Mouse (Mus musculus) layer of hippocampus, adult 11-12 months (tissue): ENCODE results near the gene Vamp2.
"Not testable (repeated sequence)": the region's sequence is repeated elsewhere in the genome, so short reads cannot be mapped to it uniquely, and the experiment has no call there.

Experiments
- DNase-seq: peaks from one replicate; pipeline ENCODE4 v3.0.0; 2022; ENCODE audit warnings: low spot score

Vamp2 gene

DNA sequence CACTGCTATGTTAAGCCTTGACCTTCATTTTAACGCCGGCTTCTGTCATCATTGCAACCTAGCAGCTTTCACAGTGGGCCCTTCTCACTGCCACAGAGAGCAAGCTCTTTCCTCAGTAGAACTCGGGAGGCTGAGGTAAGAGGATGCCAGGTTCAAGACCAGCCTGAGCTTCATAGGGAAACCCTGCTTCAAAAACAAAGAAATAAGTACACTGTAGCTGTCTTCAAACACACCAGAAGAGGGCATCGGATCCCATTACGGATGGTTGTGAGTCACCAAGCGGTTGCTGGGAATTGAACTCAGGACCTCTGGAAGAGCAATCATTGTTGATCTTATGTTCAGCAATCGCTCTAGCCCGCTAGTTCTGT is 7.5 kb upstream of the Vamp2 start:
- no peak for DNase-seq

DNA sequence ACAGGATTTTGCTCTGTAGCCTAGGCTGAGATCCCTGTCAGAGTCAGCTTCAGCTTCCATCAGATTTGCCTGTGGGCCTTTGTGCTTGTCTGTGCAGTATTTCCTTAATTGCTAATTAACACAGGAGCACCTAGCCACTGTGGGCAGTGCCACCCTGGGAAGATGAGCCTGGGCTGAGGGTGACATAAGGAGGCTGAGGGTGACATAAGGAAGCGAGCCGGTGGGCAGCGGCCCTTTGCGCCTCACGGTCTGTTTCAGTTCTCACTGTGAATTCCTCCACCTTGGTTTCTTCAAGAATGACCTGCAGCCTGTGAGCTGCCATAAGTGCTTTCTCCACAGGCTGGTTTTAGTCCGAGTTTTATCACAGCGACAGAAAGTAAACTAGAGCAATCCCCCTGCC is 6.7 kb upstream of the Vamp2 start:
- DNase-seq = no peak

DNA sequence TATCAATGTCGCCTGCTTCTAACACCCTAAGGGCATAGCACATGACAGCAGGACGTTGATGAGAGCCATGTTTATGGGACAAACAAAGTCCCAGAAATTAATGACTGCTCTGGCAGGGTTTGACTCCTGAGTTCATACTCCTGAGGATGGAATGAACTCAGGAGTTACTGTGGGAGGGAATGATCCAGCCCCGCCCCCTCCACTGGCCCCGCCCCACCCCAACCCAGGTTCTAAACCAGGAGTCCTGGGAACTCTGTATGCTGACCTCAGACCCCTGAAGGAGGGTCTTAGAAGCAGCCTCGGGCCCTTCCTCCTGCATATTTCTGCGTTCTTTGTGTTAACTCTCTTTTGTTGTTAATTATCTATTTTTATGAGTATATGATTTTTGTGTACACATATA is 2.7 kb upstream of the Vamp2 start:
- no peak for DNase-seq

DNA sequence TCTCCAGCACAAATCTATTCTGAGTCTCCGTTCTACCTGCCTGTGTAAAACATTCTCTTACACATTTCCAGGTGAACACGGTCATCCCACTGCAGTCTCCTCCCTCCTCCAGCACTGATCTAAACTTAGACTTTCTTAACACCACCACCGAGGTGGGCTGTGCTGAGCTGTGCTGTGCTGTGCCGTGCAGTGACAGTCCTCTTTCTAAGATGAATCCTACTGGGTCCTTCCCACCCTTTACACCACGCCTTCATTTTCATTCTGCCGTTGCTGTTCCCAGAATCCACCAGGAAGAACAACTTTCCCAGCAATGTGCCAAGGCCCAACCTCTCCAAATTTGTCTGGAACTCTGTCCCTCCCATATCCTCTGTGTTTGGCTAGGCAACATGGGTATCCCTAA is 1.9 kb upstream of the Vamp2 start:
- DNase-seq = peak; percentile 32

DNA sequence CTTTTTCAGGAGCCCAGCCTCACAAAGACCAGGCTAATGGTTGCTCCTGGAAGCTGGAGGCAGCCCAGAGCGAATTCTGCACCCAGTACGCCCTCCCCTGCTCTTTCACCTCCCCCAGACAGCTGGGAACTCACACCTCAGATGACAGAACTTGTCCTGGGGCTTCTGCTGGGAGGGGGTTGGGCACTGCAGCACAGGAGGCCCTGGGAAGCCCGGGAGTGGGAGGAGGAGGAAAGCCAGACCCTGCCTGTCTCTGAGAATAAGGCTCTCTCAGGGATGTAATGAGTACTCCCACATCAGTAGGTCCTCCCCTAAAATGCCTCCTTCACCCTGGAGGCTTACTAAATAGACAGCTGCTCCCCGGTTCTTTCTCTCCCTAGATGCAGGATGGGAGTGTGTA is 1.2 kb upstream of the Vamp2 start:
- DNase-seq = no peak

DNA sequence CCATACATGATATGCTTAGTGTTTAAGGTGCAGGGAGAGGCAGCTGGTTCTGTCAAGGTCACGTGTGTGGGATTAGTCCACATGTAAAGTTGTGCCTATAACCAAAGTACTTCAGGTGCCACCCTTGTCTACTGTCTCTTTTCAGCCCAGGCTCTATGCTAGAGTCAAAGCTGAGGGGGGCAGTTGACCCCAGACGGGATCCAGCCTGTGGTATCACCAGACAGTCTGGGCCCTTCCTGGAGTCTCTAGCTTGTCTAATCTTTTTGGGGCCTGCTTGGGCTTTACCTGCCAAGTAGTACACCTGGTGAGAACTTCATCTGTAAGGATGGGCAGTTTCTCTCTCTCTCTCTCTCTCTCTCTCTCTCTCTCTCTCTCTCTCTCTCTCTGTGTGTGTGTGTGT is 693 bp upstream of the Vamp2 start:
- no peak for DNase-seq

DNA sequence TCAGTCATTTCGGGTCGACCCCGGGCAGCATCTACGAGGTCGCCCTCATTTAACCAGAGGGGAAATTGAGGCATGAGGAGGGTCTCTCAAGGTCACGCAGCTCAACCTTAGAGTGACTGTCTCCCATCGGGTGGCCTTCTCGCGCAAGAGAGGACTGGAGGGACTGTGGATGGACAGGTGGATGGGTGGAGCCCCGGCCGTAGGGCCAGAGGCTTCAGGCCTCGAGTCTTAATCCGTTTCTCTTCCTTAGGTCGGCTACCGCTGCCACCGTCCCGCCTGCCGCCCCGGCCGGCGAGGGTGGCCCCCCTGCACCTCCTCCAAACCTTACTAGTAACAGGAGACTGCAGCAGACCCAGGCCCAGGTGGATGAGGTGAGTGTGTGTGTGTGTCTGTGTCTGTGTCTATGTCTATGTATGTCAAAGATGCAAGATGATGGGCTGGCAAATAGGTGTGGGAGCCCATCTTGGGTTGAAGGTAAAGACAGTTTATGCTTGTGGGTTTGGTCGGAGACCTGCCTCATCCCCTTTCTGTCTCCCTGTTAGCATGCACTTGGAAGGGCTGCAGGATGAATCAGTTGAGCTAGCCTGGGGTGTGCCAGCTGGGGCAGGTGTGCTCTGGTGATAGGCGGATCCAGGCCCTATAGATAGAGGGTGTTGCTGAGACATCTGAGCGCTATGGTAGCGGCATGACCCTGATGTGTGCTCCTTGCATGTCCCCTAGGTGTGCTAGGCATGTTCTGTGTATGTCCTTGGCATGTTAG is 746 bp downstream of the Vamp2 start:
- DNase-seq = no peak

DNA sequence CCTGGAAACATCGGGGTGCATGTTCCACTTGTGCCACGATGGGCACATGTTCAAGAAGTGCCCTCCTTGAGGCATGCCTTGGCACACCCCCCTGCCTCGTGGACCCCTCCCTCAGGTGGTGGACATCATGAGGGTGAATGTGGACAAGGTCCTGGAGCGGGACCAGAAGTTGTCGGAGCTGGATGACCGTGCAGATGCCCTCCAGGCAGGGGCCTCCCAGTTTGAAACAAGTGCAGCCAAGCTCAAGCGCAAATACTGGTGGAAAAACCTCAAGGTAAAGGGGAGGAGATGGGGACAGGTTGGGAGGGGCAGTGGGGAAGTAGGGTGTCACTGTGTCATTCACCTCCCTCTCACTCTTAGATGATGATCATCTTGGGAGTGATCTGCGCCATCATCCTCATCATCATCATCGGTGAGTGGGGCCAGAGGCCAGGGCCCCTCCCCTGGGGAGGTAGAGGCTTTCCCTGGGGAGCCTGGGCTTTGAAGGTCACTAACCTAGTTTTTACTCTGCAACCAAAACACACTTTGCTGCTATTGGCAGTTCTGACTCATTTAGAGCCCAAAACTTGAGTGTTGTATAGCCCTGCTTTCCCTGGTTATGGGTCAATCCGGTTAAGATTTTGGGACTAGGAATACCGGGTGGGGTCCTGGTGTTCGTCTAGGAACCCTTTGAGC is 1.5 kb downstream of the Vamp2 start:
- DNase-seq = no peak

DNA sequence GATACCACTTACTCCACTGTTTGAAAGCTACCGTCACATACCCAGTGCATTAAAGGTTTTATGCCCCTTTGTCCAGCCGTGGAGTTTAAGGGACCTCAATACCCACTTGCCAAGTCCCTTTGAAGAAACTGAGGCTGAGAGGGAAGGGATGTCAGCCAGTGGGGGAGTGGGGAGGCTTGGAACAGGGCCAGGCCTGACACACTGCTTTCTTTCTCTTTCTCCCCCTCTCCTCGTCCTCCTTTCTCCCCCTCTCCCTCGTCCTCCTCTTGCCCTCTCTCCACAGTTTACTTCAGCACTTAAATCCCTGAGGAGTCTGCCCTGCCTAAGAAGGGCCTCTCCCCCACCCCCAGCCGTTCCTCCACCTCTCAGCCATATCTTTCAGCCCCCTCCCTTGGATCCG is 2.1 kb downstream of the Vamp2 start:
- no peak for DNase-seq

DNA sequence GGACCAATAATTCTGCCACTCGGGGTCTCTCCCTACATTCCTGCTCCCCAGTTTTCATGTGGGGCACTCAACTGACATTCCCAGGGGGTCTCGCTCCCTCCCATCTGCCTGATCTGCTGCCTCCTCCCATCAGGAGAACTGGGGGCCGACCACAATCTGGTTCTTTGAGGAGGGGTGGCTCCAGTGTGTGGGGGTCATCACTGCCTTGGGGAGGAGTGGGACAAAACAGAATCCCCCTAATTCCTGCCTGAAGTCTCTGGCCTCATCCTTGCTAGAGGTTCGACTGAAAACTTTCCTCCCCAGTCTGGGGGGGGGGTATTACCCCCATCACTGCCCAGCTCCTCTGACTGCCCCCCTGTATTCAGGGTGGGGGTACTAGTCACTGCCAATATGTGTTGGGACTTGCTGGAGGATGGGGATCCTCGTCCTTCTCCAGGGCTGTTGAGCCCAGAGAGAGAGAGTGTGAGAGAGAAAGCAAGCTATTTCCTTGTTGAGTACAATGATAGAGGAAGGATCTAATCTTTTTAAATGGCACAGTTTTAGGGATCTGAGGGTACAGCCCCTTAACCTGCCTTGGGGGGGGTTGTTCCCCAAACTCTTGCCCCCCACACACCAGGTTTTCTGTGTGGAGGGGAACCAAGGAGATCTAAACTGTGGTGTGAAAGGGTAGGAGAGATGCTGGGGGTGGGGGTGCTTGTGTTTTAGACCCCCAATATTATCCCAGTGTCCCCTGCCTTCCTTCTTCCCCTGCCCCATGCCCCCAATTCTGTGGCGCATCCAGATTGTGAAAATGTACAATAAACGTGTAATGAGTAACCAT is 3.5 kb downstream of the Vamp2 start:
- no peak for DNase-seq

DNA sequence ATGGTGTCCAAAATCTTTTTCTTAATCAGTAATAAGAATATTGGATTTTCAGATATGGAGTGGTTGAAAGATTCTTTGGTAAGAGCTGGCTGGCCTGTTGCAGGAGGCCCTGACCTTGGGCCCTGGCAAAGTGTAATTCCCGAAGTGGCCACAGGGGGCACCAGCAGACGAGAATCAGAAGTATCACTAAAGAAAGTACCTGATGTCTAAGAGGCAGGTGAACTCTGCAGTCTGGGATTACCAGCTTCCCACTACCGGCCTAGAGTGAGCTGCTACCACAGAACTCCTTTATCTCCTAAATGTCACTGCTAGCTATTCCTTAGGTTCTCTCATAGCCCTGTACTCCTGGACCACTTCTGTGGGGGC is 4.1 kb downstream of the Vamp2 start:
- peak; percentile 91 for DNase-seq

DNA sequence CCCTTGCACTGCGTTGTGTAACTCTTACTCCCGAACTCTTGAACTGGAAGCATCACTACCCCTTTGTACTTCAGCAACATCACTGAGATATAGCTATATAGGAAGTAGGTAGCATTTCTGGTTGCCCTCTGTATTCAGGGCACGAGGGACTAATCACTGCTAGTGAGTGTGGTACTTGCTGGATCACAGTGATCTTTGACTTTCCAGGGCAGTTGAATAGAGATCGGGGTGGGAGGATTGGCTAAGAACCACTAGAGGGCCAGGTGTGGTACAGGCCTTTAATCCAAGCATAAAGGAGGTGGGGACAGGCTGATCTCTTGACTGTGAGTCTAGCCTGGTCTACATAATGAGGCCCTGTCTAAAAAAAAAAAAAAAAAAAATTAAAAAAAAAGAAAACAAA is 4.6 kb downstream of the Vamp2 start:
- DNase-seq = no peak

DNA sequence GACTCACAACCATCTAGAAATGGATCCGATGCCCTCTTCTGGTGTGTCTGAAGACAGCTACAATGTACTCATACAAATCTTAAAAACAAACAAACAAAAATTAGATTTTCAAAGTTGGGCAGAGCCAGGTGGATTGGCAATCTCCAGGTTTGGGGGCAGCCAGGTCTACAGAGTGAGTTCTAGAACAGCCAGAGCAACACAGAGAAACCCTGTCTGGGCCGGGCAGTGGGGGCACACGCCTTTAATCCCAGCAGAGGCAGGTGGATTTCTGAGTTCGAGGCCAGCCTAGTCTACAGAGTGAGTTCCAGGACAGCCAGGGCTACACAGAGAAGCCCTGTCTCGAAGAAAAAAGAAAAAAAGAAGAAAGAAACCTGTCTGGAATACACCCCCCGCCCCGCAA is 5.6 kb downstream of the Vamp2 start:
- DNase-seq = not testable (repeated sequence)

DNA sequence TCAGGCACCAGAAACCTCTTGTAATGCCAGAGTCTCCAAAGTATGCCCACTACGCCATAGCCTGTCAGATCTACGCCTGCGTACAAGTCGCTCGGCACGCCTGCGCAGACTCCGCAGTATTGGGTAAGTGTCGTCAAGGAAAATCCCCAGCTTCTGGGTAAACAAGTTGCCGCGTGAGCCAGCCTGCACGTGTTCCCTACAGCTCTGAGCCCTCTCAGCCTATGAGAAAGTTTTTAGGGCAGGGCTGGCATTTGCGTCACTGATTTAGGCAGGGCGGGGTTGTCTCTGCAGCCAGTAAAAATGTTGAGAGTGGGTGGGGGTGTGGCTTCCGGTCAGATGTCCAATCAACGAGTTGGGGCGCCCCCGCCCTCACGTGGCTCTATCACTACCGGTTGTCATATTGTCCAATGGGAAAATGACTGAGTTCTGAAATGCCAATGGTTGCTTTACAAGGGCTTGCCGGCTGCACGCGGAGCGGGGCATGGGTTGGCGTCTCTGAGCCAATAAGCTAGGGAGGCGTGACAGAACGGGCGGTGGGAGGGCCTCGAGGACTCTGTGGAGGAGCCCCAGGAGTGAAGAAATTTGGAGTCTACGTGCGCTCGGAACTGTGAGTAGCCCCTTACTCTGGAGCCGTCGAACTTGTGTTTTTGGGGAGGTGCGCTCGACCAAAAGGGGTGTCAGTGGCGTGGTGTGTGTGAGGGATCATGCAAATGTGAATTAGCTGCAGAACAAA is 6.6 kb downstream of the Vamp2 start, which contains the start of gene Per1:
Per1 (plus strand) TSS at position 521 of the 733 bp plus-strand sequence.
- DNase-seq = peak; percentile 100

DNA sequence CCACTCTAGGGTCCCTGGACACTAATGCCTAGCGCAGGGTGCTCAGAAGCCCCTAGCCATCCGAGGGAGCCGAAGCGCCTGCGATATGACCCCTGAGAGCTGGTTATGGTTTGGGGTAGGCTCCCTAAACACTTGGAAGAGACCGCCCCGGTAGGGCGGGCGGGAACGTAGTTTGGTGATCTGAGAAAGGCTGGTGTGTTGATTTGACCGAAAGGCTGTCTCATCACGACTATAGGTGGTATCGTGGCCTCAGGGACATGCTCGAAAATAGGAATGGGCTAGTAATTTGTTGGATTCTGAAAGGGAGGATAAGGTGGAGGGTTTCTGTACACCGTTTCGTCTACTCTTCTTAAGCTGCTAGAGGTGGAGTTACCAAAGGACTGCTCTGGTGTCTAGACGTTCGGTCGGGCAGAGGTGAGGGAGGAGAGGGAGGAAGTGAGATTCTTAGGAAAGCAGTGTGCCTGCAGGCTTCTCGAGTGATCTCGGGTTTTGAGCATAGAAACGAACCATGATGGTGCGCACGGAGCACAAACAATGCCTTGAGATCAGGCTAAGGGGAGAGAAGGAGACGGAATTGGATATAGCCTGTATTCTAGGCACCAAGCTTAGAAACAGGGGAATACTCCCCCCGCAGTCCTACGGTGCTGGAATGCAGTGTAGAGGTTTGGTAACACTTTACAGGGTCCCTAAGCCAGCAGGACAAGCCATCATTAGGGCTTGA is 7.4 kb downstream of the Vamp2 start:
- DNase-seq = no peak

DNA sequence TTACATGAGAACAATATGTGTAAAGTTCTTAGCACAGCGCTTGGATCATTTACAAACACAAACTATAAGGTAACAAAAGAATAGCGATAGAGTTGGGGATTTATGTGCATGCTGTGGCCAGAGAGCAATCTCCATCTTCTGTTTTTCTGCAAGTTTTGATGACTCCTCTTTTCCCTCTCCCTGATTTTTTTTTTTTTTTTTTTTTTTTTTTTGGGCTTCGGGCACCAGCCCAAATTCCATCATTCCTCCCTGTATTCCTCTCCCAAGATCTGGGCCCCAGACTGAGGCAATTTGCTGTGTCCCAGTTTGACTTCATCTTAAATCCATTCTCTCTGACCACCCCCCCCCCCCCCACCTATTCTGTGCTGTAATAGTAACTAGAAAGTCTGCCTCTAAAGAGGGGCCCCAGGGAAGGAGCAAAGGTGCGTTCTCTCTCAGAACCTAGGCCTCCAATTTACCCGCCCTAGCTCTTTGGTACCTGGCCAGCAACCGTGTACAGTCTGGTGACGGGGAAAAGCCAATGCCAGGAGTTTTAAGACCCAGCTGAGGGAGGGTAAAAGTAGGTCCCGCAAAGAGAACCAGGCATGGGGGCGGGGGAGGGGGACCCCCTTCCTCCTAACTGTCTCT is 8.2 kb downstream of the Vamp2 start:
- DNase-seq = no peak

DNA sequence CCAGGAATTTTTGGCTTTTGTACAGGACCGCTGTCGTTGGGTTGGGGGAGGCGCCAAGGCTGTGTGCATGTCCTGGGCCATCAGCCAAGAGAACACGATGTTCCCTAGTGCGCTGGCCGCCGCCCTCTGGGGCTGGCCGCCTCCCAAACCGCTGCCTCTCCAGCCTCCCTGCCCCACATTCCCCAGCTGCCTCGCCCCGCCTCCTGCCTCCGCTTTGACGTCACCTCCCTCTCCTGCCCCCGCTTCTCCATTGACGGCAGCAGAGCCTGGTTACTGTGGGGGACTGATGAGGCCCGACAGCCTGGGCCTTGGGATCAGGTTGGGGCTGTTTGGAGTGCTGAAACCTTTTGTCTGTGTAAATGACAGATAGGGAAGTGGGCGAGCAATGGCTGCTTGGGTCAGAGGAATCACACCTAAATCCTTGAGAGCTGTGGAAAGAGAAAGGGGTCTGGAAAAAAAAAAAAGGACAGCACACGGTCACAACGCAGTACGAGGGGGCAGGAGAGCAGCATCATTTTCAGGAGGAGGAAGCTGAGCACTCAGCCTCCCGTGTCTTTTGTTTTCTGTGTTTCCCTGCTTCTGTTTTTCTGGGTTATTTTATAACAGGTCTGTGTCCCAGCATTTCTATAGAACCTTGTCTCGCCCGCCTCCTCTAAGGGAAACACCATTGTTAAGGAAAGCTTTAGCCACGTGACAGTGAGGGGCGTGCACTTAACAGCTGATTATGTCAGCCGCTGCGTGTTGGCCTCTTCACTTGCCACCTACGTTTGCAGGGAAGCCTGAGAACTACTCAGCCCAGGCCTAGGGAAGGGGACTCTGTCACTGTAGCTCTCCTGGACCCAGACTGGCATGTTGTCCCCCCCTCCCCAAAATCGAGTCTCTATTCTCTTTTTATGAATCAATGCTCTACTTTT is 9.0 kb downstream of the Vamp2 start:
- peak; percentile 98 for DNase-seq

DNA sequence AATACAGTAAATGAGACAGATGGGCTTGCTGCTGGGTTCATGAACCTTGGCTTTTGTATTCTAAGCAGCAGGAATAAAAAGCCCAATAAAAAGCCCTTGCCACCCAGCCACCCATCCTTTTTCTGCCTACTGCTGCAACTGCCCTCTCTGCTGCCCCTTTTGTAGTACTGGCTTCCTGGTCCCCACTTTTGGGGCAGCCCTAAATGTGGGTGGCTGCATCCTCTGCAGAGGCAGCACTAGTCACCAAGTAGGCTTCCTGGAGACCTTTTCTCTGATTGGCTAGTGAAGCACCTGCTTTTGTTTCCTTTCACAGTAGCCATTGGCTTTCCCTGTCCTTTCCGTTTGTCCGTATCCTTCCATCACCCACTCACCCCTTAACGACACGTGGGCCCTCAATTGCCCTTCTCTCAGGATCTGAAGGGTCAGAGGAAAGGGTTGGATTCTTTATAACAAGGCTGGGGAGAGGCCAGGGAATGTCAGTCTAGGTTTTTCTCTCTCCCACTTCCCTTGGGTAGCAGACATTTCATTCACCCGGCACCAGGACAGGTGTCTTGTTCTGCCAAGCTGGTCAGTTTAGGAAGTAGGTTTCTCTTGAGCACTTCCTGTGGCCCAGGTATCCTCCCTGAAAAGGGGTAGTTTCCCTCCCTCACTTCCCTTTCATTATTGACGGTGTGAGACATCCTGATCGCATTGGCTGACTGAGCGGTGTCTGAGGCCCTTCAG is 9.9 kb downstream of the Vamp2 start:
- no peak for DNase-seq

DNA sequence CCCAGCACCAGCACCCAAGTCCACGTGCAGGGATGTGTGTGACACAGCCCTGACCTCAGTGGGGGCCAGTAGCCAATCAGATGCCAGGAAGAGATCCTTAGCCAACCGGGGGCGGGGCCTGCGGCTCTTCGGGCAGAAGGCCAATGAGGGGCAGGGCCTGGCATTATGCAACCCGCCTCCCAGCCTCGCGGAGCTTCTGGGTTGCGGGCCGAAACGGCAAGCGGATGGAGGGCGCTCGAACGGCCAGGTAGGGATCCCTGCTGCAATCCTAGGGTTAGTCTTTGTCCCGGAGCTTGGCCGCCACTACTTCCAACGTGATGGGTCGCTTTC is 10.4 kb downstream of the Vamp2 start:
- peak; percentile 98 for DNase-seq
